Mouse (Mus musculus): Measurements from ENCODE around the gene Hist1h2ao. TPM values are rescaled to one million over a fixed set of nuclear protein-coding genes. Genes with fewer than 3 reads are reported as not detected.
"Not testable (repeated sequence)": the region's sequence is repeated elsewhere in the genome, so short reads cannot be mapped to it uniquely, and the experiment has no call there.

Gene Hist1h2ao
- polyA plus RNA-seq, 1 experiment from 2014 or later: not detected

- H3K27ac ChIP-seq (ENCODE audit: low read length); H3K9me3 ChIP-seq (ENCODE audit: low read length); H3K4me1 ChIP-seq (ENCODE audit: insufficient read depth, low read length); H3K4me3 ChIP-seq (ENCODE audit: low read length); H3K36me3 ChIP-seq (ENCODE audit: insufficient read depth, low read length); ATAC-seq (ENCODE audit: low FRiP score, low TSS enrichment); H3K27me3 ChIP-seq (ENCODE audit: insufficient read depth, low read length); H3K4me2 ChIP-seq (replicated peaks; ENCODE audit: low read depth, low read length); H3K9ac ChIP-seq (replicated peaks; ENCODE audit: low read length): not testable (repeated sequence)
These were observed 36.1 kb downstream of the Hist1h2ao start for GRCm38 (mm10) chr13:21846356-21846755.

GRCm38 (mm10) chr13:21847883-21848282 lies 37.6 kb downstream of the Hist1h2ao start:
- no peak overlapping the region for H3K4me2 ChIP-seq (replicated peaks; ENCODE audit: low read depth, low read length)
- H3K36me3 ChIP-seq (ENCODE audit: insufficient read depth, low read length): no peaks in the 10 kb centered on the region
- H3K27ac ChIP-seq (ENCODE audit: low read length): no peak overlapping the region
- no peaks in the 10 kb centered on the region for H3K9me3 ChIP-seq (ENCODE audit: low read length)
- ATAC-seq (ENCODE audit: low FRiP score, low TSS enrichment): no peak
- WGBS: 27% methylated on average over 8 of the region's 8 CpGs
- H3K4me3 ChIP-seq (ENCODE audit: low read length): no peak overlapping the region
- no peaks in the 10 kb centered on the region for H3K27me3 ChIP-seq (ENCODE audit: insufficient read depth, low read length)
- no peak overlapping the region for H3K9ac ChIP-seq (replicated peaks; ENCODE audit: low read length)
- no peaks in the 10 kb centered on the region for H3K4me1 ChIP-seq (ENCODE audit: insufficient read depth, low read length)

- not testable (repeated sequence) for H3K4me3 ChIP-seq (ENCODE audit: low read length); H3K4me2 ChIP-seq (replicated peaks; ENCODE audit: low read depth, low read length); H3K9me3 ChIP-seq (ENCODE audit: low read length); H3K27me3 ChIP-seq (ENCODE audit: insufficient read depth, low read length); ATAC-seq (ENCODE audit: low FRiP score, low TSS enrichment); H3K9ac ChIP-seq (replicated peaks; ENCODE audit: low read length); H3K4me1 ChIP-seq (ENCODE audit: insufficient read depth, low read length); H3K36me3 ChIP-seq (ENCODE audit: insufficient read depth, low read length); H3K27ac ChIP-seq (ENCODE audit: low read length)
- 45% methylated on average over 1 of the region's 1 CpGs for WGBS
These were observed 40.4 kb downstream of the Hist1h2ao start for GRCm38 (mm10) chr13:21850696-21851095.

- H3K4me1 ChIP-seq (ENCODE audit: insufficient read depth, low read length): no peaks in the 10 kb centered on the region
- no peaks in the 10 kb centered on the region for H3K27me3 ChIP-seq (ENCODE audit: insufficient read depth, low read length)
- H3K9ac ChIP-seq (replicated peaks; ENCODE audit: low read length): no peak overlapping the region
- 60% methylated on average over 3 of the region's 3 CpGs for WGBS
- no peak for ATAC-seq (ENCODE audit: low FRiP score, low TSS enrichment)
- H3K27ac ChIP-seq (ENCODE audit: low read length): no peak overlapping the region
- H3K4me2 ChIP-seq (replicated peaks; ENCODE audit: low read depth, low read length): no peak overlapping the region
- H3K9me3 ChIP-seq (ENCODE audit: low read length): no peaks in the 10 kb centered on the region
- no peak overlapping the region for H3K4me3 ChIP-seq (ENCODE audit: low read length)
- H3K36me3 ChIP-seq (ENCODE audit: insufficient read depth, low read length): no peaks in the 10 kb centered on the region
These were observed 42.1 kb downstream of the Hist1h2ao start for GRCm38 (mm10) chr13:21852215-21852945.

GRCm38 (mm10) chr13:21855146-21855545 lies 44.9 kb downstream of the Hist1h2ao start:
- 1% methylated on average over 11 of the region's 11 CpGs for WGBS
- H3K4me3 ChIP-seq (ENCODE audit: low read length): peak overlapping the region; percentile 58

GRCm38 (mm10) chr13:21855698-21856162 lies 45.5 kb downstream of the Hist1h2ao start:
- Histone ChIP-seq H3K4me3 (ENCODE audit: low read length) (peak overlapping the region; percentile 58), H3K4me2 (replicated peaks; ENCODE audit: low read depth, low read length) (peak overlapping the region; percentile 62), H3K27me3 (ENCODE audit: insufficient read depth, low read length) (no peaks in the 10 kb centered on the region), H3K4me1 (ENCODE audit: insufficient read depth, low read length) (no peaks in the 10 kb centered on the region), H3K36me3 (ENCODE audit: insufficient read depth, low read length) (no peaks in the 10 kb centered on the region), H3K9ac (replicated peaks; ENCODE audit: low read length) (peak overlapping the region; percentile 60), H3K27ac (ENCODE audit: low read length) (no peak overlapping the region), H3K9me3 (ENCODE audit: low read length) (no peaks in the 10 kb centered on the region)
- WGBS: 2% methylated on average over 15 of the region's 15 CpGs
- ATAC-seq (ENCODE audit: low FRiP score, low TSS enrichment): peak; percentile 65; the same call in 1 of the 2 replicates

More at GRCm38 (mm10) chr13:21855146-21855545, 44.9 kb downstream of the Hist1h2ao start:
- Histone ChIP-seq H3K9ac (replicated peaks; ENCODE audit: low read length) (no peak overlapping the region; the same call in 1 of the 2 replicates), H3K4me2 (replicated peaks; ENCODE audit: low read depth, low read length) (peak overlapping the region; percentile 62), H3K4me1 (ENCODE audit: insufficient read depth, low read length) (no peaks in the 10 kb centered on the region), H3K27ac (ENCODE audit: low read length) (no peak overlapping the region), H3K27me3 (ENCODE audit: insufficient read depth, low read length) (no peaks in the 10 kb centered on the region), H3K9me3 (ENCODE audit: low read length) (no peaks in the 10 kb centered on the region), H3K36me3 (ENCODE audit: insufficient read depth, low read length) (no peaks in the 10 kb centered on the region)
- ATAC-seq (ENCODE audit: low FRiP score, low TSS enrichment): peak; percentile 74; the same call in 1 of the 2 replicates

Small RNAs within 50 kb of the gene (microRNA-seq; reads per million reads assigned to microRNA genes)
- gene Gm19658: not detected
- gene Gm44346: not detected
- gene Gm44466: not detected

Other genes starting within 250 kb of the Hist1h2ao start
- not detected in 2 replicates for gene Olfr1364, start 228.7 kb upstream of the Hist1h2ao start, polyA plus RNA-seq (2015; fragmentation: Nextera tagmentation; extraction: Ambion mirVana)
- not detected in 2 replicates for gene Olfr1362, start 196.4 kb upstream of the Hist1h2ao start, polyA plus RNA-seq (2015; fragmentation: Nextera tagmentation; extraction: Ambion mirVana)
- not detected in 2 replicates for gene Olfr11, start 167.9 kb upstream of the Hist1h2ao start, polyA plus RNA-seq (2015; fragmentation: Nextera tagmentation; extraction: Ambion mirVana)
- gene Olfr1361, start 147.1 kb upstream of the Hist1h2ao start, polyA plus RNA-seq (2015; fragmentation: Nextera tagmentation; extraction: Ambion mirVana): not detected in 2 replicates
- not detected in 2 replicates for gene Olfr1360, start 133.1 kb upstream of the Hist1h2ao start, polyA plus RNA-seq (2015; fragmentation: Nextera tagmentation; extraction: Ambion mirVana)
- gene Olfr1359, start 112.4 kb upstream of the Hist1h2ao start, polyA plus RNA-seq (2015; fragmentation: Nextera tagmentation; extraction: Ambion mirVana): not detected in 2 replicates
- gene Hist1h2bl, start 94.3 kb upstream of the Hist1h2ao start, polyA plus RNA-seq (2015; fragmentation: Nextera tagmentation; extraction: Ambion mirVana): 1.9 and 3.8 TPM in 2 replicates
- gene Hist1h2ai, start 94.0 kb upstream of the Hist1h2ao start, polyA plus RNA-seq (2015; fragmentation: Nextera tagmentation; extraction: Ambion mirVana): 13.5 and 20.3 TPM in 2 replicates
- 6.2 and 12.4 TPM in 2 replicates for gene Hist1h3h, start 92.8 kb upstream of the Hist1h2ao start, polyA plus RNA-seq (2015; fragmentation: Nextera tagmentation; extraction: Ambion mirVana)
- gene Hist1h2bm, start 88.4 kb upstream of the Hist1h2ao start, polyA plus RNA-seq (2015; fragmentation: Nextera tagmentation; extraction: Ambion mirVana): 4.3 and 4.4 TPM in 2 replicates
- gene Hist1h4j, start 75.4 kb upstream of the Hist1h2ao start, polyA plus RNA-seq (2015; fragmentation: Nextera tagmentation; extraction: Ambion mirVana): 1.4 and 1.6 TPM in 2 replicates
- gene Hist1h4k, start 60.0 kb upstream of the Hist1h2ao start, polyA plus RNA-seq (2015; fragmentation: Nextera tagmentation; extraction: Ambion mirVana): 4.3 and 5.9 TPM in 2 replicates
- gene Hist1h2ak, start 56.6 kb upstream of the Hist1h2ao start, polyA plus RNA-seq (2015; fragmentation: Nextera tagmentation; extraction: Ambion mirVana): 24.4 and 25.9 TPM in 2 replicates
- 2.2 and 3.1 TPM in 2 replicates for gene Hist1h2bn, start 56.3 kb upstream of the Hist1h2ao start, polyA plus RNA-seq (2015; fragmentation: Nextera tagmentation; extraction: Ambion mirVana)
- gene Hist1h1b, start 29.8 kb upstream of the Hist1h2ao start, polyA plus RNA-seq (2015; fragmentation: Nextera tagmentation; extraction: Ambion mirVana): 17.4 and 17.8 TPM in 2 replicates
- gene Hist1h3i, start 27.1 kb upstream of the Hist1h2ao start, polyA plus RNA-seq (2015; fragmentation: Nextera tagmentation; extraction: Ambion mirVana): 98.9 and 117 TPM in 2 replicates
- 3.4 and 6.0 TPM in 2 replicates for gene Hist1h2an, start 23.2 kb upstream of the Hist1h2ao start, polyA plus RNA-seq (2015; fragmentation: Nextera tagmentation; extraction: Ambion mirVana)
- 2.0 and 2.2 TPM in 2 replicates for gene Hist1h2bp, start 23.0 kb upstream of the Hist1h2ao start, polyA plus RNA-seq (2015; fragmentation: Nextera tagmentation; extraction: Ambion mirVana)
- gene Hist1h2bq, start 268 bp upstream of the Hist1h2ao start, polyA plus RNA-seq (2015; fragmentation: Nextera tagmentation; extraction: Ambion mirVana): 22.0 and 25.6 TPM in 2 replicates
- gene Hist1h4m, start 1.3 kb downstream of the Hist1h2ao start, polyA plus RNA-seq (2015; fragmentation: Nextera tagmentation; extraction: Ambion mirVana): not detected in 2 replicates
- gene Hist1h4n, start 21.7 kb downstream of the Hist1h2ao start, polyA plus RNA-seq (2015; fragmentation: Nextera tagmentation; extraction: Ambion mirVana): 13.6 and 14.5 TPM in 2 replicates
- gene Hist1h2ap, start 23.0 kb downstream of the Hist1h2ao start, polyA plus RNA-seq (2015; fragmentation: Nextera tagmentation; extraction: Ambion mirVana): 2,785 and 3,191 TPM in 2 replicates
- 22.6 and 26.0 TPM in 2 replicates for gene Hist1h2br, start 23.3 kb downstream of the Hist1h2ao start, polyA plus RNA-seq (2015; fragmentation: Nextera tagmentation; extraction: Ambion mirVana)
- 11.6 and 13.7 TPM in 2 replicates for gene Zfp184, start 134.6 kb downstream of the Hist1h2ao start, polyA plus RNA-seq (2015; fragmentation: Nextera tagmentation; extraction: Ambion mirVana)
- 0.15 and 0.26 TPM in 2 replicates for gene Pom121l2, start 170.7 kb downstream of the Hist1h2ao start, polyA plus RNA-seq (2015; fragmentation: Nextera tagmentation; extraction: Ambion mirVana)
- gene Prss16, start 199.3 kb downstream of the Hist1h2ao start, polyA plus RNA-seq (2015; fragmentation: Nextera tagmentation; extraction: Ambion mirVana): 0.32 and 0.97 TPM in 2 replicates
- 7.8 and 9.2 TPM in 2 replicates for gene Hist1h2ah, start 225.1 kb downstream of the Hist1h2ao start, polyA plus RNA-seq (2015; fragmentation: Nextera tagmentation; extraction: Ambion mirVana)
- gene Hist1h2bk, start 225.4 kb downstream of the Hist1h2ao start, polyA plus RNA-seq (2015; fragmentation: Nextera tagmentation; extraction: Ambion mirVana): 3.8 and 8.2 TPM in 2 replicates
- gene Hist1h4i, start 230.9 kb downstream of the Hist1h2ao start, polyA plus RNA-seq (2015; fragmentation: Nextera tagmentation; extraction: Ambion mirVana): 29.5 and 30.5 TPM in 2 replicates
- 49.8 and 53.1 TPM in 2 replicates for gene Hist1h2ag, start 232.5 kb downstream of the Hist1h2ao start, polyA plus RNA-seq (2015; fragmentation: Nextera tagmentation; extraction: Ambion mirVana)
- gene Hist1h2bj, start 232.7 kb downstream of the Hist1h2ao start, polyA plus RNA-seq (2015; fragmentation: Nextera tagmentation; extraction: Ambion mirVana): 20.2 and 21.5 TPM in 2 replicates